Mouse (Mus musculus) thymus, adult 18-20 months (tissue): ENCODE data around the gene Ylpm1.

Experiments used
- DNase-seq, 2 experiments: peaks; one replicate each; pipeline ENCODE4 v3.0.0; 2022; ENCODE audit warnings: mixed read lengths in 2 of 2

The Ylpm1 gene

DNA sequence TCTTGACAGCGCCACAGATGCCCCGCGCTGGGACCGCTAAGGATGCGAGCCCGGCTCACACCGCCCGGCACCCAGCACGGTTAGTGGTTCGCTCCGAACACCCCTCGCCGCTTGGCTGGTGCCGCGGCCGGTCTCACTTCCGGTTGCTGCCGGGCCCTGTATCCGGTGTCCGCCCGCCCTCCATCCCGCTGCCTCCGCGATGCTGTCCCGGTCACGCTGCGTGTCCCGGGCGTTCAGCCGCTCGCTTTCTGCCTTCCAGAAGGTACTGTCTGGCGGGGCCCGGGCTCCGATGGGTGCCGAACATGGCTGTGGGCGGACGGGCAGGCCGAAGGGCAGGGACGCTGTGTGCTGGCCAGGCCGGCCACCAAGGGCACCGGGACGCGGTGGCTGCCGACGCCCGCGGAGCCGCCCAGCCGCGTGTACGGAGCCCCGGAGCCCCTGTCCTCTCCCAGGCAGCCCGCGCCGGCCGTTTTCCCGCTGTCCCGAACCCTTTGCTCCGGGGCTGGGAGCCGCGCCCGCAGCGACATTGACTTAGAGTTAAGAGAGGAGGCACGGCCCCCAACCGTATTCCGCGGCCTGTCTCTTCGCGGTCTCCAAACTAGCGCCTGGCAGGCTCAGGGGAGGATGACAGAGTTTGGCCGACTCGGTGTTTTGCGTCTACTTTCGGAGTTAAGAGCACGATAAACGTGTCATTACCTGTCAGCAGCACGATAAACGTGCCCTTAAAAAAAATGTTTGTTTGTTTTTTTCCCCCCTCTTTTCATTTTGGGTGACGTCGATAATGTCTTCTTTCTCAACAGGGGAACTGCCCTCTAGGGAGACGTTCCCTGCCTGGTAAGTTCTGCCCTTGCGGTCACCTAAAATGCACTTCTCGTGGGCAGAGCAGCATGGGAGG is 114.8 kb downstream of the Ylpm1 start, which contains the start of the genes Prox2 and Dlst:
Gene Prox2, minus strand, starts transcription at position 62 of the 895 bp plus-strand sequence.
Gene Dlst, plus strand, starts transcription at position 136 of the 895 bp plus-strand sequence.
- DNase-seq = peak; percentile 72 to 76

DNA sequence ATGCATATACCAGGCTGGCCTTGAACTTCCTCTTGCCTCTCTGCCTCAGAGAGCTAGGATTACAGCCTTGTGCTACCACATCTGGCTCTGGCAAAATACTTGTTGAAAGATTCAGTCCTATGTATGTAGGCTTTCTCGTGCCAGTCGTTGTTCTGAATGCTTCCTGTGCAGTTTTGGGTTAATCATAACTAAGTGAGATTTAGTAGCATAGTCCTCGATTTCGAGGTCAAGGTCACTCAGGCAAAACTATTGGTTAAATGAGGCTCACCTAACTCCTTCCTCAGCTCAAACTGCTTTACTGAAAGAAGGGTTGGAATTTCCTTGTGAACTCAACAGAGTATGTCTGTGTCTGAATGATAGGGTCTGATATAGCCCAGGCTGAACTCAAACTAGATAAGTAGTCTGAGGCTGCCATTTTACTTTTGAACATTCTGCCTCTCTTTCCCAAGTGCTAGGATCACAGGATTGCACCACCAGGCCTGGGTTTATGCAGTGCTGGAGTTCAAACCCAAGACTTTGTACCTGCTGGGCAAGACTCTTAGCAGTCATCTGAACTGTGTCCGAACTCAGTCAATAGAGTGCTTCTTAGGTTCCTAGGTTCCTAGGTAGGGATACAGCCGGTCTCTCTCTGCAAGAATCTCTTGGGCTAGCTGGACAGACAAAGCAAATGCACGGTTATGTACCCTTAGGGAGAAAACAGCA is 116.6 kb downstream of the Ylpm1 start:
- no peak for DNase-seq

DNA sequence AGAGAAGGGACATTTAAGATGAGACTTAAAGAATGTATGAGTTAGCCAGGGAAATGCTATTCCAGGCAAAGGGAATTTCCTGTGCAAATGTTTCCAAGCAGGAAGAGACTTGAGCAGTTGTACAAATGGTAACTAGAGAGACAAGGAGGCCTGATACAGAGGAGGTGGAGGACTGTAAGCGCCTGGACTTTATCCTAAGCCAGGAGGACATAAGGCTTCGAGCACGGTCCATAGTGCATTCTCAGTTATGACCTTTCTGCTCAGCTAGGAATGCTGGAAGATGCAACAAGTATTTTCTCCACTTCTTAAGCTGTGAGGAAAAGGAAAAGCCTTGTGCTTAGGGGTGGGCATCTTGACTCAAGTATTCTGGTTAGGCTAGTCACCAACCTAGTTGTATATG is 117.2 kb downstream of the Ylpm1 start:
- no peak for DNase-seq

DNA sequence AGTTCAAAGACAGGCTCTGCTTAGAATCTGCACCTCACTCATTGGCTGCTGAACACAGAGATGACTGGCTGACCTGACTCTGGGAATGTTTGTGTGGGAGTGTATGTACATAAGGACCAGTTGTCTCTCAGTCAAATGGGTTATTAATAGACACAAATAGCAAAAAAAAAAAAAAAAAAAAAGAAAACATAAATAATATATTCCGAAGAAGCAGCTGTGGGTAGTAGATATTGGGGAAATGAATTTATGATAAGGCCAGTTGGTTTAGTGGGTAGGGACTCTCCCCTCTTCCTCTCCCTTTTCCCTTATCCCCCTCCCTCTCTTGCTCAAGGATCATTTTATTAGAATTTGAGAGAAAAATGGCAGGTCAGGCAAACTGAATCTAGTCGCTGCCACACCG is 117.8 kb downstream of the Ylpm1 start:
- DNase-seq = no peak

DNA sequence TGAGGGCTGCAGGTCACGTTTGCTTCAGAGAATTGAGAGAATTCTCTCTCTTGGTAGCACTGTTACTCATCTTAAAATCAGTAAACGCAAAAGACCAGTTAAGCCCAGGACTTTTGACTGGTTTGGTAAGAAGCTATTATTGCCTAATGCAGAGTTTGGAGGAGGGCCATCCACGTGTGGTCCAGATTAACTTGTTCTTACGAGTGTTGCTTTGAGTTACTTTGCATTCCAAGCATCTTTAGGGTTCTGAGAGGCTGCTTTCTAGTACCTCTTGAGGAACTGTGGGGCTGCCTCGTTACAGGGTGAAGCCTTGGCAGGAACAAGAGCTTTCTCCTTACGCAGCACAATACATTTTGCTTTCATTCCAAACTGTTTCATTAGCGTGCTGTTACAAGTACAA is 119.6 kb downstream of the Ylpm1 start:
- no peak for DNase-seq
